Mouse (Mus musculus) limb, embryonic 15.5 days (tissue): ENCODE data around the gene Irf9. TPM values are rescaled to one million over a fixed set of nuclear protein-coding genes. Genes with fewer than 3 reads are reported as not detected.

Experiments used
- ATAC-seq: fragments of 200-750 bp; cut with Nextera tagmentation; 2 replicates; pipeline ENCODE4 v1.8.0; 2017; ENCODE audit warnings: low read depth, moderate TSS enrichment; ENCODE audit not compliant: insufficient number of reproducible peaks, low FRiP score, low TSS enrichment
- H3K27ac ChIP-seq: fragments of 300-500 bp; sonication (generic); 2 replicates; pipeline ENCODE4 v1.5.1; 2015; ENCODE audit warnings: moderate library complexity, mild to moderate bottlenecking, inconsistent platforms
- H3K27me3 ChIP-seq: fragments of 300-500 bp; sonication (generic); 2 replicates; pipeline ENCODE4 v1.6.1; 2015; ENCODE audit warnings: inconsistent platforms
- H3K36me3 ChIP-seq: fragments of 300-500 bp; sonication (generic); 2 replicates; pipeline ENCODE4 v1.6.1; 2015; ENCODE audit warnings: inconsistent platforms
- H3K4me1 ChIP-seq: fragments of 300-500 bp; sonication (generic); 2 replicates; pipeline ENCODE4 v1.6.1; 2015; ENCODE audit warnings: inconsistent platforms
- H3K4me2 ChIP-seq: fragments of 300-500 bp; sonication (generic); 2 replicates; pipeline ENCODE4 v1.6.1; 2015; ENCODE audit warnings: mild to moderate bottlenecking, inconsistent platforms
- H3K4me3 ChIP-seq: fragments of 300-500 bp; sonication (generic); 2 replicates; pipeline ENCODE4 v1.5.1; 2015; ENCODE audit warnings: mild to moderate bottlenecking, inconsistent platforms
- H3K9ac ChIP-seq: fragments of 300-500 bp; sonication (generic); 2 replicates; pipeline ENCODE4 v1.6.1; 2015; ENCODE audit warnings: inconsistent platforms
- H3K9me3 ChIP-seq: fragments of 300-500 bp; sonication (generic); 2 replicates; pipeline ENCODE4 v1.6.1; 2016; ENCODE audit warnings: inconsistent platforms
- WGBS: fragments of 180-500 bp; shearing (Covaris S2); methylation state at CpG from one replicate; pipeline ENCODE4 v1.1.7; 2015; 5-methylcytosine and 5-hydroxymethylcytosine counted together
- polyA plus RNA-seq: library from polyadenylated mRNA; unstranded; fragments of >200 nt; fragmentation: Nextera tagmentation; extraction: Ambion mirVana; gene quantifications from 2 replicates; pipeline ENCODE4 v1.2.1, GENCODE M21; 2015

Irf9 gene
- polyA plus RNA-seq, 1 experiment from 2014 or later = 13.7 TPM

DNA sequence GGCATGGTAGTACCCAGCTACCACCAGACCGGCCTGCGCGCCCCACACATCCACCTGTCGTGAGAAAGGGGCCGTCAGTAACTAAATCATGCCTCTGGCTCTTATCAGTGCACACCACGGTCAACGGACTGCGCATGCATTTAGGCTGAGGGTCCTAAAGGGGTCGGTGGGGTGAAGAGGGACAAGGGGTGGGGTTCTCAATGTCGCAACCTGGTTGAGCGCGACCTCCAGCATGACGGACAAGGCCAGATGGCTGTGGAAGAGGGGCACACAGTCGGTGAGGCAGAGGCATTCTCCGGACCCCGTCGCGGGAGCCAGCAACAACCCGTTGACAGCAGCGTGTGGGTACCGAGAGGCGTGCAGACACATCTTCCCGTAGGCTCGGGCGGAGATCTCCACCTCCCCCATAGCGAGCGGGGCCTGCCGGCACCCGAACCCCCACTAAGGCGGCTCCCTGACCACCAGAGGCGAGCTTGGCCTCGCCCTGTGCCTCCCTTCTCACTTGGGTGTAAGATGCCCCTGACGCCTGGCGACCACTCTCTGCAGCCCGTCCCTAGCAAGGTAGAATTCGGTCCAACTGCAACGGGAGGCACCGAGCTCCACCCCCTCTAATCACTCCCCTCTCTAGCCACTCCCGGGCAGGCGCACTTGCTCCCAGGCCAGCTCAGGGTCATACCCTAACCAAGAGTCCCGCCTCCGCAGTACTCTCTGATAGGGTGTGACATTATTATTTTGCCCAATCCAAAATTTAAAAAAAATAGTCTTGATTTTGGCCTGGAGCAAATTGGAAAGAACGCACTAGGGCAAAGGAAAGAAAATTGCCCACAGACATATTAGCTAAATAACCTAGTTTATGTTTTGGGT lies 18.4 kb upstream of the Irf9 start, which contains the start of gene Emc9:
Gene Emc9, minus strand, starts transcription at position 601 of the 864 bp plus-strand sequence.
- H3K36me3 ChIP-seq = peaks cover 38% of the 10 kb centered on the region
- no peaks in the 10 kb centered on the region for H3K27me3 ChIP-seq
- 3% methylated on average over 38 of the region's 43 CpGs for WGBS
- peak within 1 kb of the TSS; percentile 51 for H3K4me3 ChIP-seq
- peaks cover 19% of the 10 kb centered on the region for H3K4me1 ChIP-seq
- H3K9ac ChIP-seq = peak within 1 kb of the TSS; percentile 26
- H3K27ac ChIP-seq = 0 out of 2 replicates have a peak within 1 kb of the TSS, but pooled peaks have one; percentile 19
- H3K4me2 ChIP-seq = peak within 1 kb of the TSS; percentile 86
- H3K9me3 ChIP-seq = no peaks in the 10 kb centered on the region
- ATAC-seq = peak; percentile 53; the same call in 1 of the 2 replicates

DNA sequence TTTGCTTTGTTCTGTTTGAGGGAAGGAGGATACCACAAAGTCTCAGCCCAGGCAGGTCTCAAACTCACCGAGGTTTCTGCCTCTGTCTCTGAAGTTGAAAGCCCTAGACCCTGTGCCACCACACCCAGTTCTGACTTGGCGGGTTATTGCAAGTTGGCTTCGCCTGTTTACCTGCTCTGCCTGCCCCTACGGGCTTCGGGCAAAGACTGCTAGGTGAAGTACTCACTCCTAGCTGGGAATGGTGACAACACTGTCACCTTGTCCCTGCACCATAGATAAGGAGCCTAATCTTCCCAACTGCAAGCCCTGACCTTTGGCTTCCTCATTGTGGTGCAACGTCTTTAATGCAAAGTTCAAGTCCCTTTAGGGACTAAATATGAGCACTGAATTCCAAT lies 17.8 kb upstream of the Irf9 start:
- Histone ChIP-seq H3K4me3 (peak overlapping the region; percentile 51; the same call in 1 of the 2 replicates), H3K9me3 (no peaks in the 10 kb centered on the region), H3K9ac (no peak overlapping the region)

DNA sequence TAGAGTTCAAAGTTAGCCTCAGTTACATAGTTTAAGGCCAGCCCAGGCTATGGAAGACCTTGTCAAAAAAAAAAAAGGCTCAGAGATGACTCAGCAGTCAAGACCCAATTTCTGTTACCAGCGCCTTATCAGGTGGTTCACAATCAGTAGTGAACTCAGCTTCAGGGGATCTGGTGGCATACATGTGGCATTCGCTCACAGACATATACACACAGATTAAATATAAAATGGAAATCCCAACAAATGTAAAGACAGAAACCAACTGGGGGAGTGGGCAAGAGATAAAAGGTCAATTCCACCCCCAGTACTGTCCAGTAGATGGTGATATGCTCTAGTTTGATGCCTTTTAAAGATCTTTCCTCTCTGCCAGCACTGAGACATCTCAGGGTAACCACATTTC lies 17.2 kb upstream of the Irf9 start:
- 92% methylated on average over 2 of the region's 2 CpGs for WGBS
- ATAC-seq = no peak
- no peak overlapping the region for H3K4me3 ChIP-seq

More for the DNA sequence above, 17.8 kb upstream of the Irf9 start:
- Histone ChIP-seq H3K4me1 (peaks cover 23% of the 10 kb centered on the region), H3K27me3 (no peaks in the 10 kb centered on the region), H3K36me3 (peaks cover 32% of the 10 kb centered on the region), H3K4me2 (peak overlapping the region; percentile 86), H3K27ac (no peak overlapping the region)
- 49% methylated on average over 6 of the region's 6 CpGs for WGBS
- ATAC-seq = no peak

DNA sequence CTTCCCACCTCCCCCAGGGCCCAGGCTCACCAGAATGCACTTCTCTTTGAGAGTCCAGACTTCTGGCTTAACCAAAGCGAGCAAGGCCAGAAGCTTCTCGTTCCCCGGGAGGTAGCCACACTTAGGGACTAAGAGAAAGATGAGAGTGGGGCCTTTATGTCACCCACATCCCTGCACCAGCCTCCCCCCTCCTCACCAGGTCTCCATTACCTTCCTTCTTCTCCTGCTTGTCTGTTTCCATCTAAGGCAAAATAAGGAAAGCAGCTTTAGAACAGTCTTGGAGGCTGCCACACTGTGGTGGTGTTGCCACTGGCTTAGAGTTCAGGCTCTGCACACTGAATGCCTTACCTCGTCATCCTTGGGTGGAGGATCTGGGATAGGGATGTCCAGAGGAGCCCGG lies 14.1 kb upstream of the Irf9 start:
- ATAC-seq = no peak
- peaks cover 26% of the 10 kb centered on the region for H3K36me3 ChIP-seq
- H3K9me3 ChIP-seq = no peaks in the 10 kb centered on the region
- no peak overlapping the region for H3K27ac ChIP-seq
- no peaks in the 10 kb centered on the region for H3K27me3 ChIP-seq
- H3K4me1 ChIP-seq = peaks cover 41% of the 10 kb centered on the region
- H3K4me2 ChIP-seq = no peak overlapping the region
- H3K4me3 ChIP-seq = no peak overlapping the region
- H3K9ac ChIP-seq = no peak overlapping the region
- 94% methylated on average over 5 of the region's 5 CpGs for WGBS

More for the DNA sequence above, 17.2 kb upstream of the Irf9 start:
- H3K27ac ChIP-seq = no peak overlapping the region
- peaks cover 26% of the 10 kb centered on the region for H3K36me3 ChIP-seq
- no peak overlapping the region for H3K4me2 ChIP-seq
- no peaks in the 10 kb centered on the region for H3K9me3 ChIP-seq
- H3K9ac ChIP-seq = no peak overlapping the region
- peaks cover 23% of the 10 kb centered on the region for H3K4me1 ChIP-seq
- no peaks in the 10 kb centered on the region for H3K27me3 ChIP-seq

DNA sequence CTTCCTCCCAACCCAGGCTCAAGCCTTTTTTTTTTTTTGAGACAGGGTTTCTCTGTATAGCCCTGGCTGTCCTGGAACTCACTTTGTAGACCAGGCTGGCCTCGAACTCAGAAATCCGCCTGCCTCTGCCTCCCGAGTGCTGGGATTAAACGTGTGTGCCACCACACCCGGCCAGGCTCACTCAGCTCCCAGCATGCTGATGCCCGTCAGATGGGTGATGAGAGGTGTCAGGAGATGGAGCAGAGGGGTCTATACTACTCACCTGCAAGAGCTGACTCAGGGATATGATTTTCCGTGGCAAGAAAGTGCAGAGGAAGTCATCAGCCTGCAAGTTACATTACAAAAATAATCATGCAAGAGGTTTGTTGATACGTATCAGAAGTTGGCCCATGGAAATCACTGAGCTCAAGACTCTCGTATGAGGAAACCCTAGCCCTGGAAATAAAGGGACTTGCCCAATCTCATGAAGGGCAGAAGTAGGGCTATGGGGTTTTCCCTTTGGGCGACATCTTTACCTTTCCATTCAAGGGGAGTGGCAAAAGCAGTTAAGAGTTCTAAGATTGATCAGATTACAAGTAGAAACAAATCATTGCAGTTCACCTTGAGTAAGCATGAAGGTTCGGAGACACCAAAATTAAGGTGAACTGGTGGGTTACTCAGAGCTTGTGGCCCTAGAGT lies 13.5 kb upstream of the Irf9 start:
- no peak for ATAC-seq
- H3K4me2 ChIP-seq = peak overlapping the region; percentile 88
- H3K27me3 ChIP-seq = no peaks in the 10 kb centered on the region
- peaks cover 33% of the 10 kb centered on the region for H3K36me3 ChIP-seq
- H3K9me3 ChIP-seq = no peaks in the 10 kb centered on the region
- H3K9ac ChIP-seq = peak overlapping the region; percentile 51; the same call in 1 of the 2 replicates
- H3K4me1 ChIP-seq = peaks cover 37% of the 10 kb centered on the region
- peak overlapping the region; percentile 97 for H3K27ac ChIP-seq
- peak overlapping the region; percentile 79 for H3K4me3 ChIP-seq
- WGBS = 77% methylated on average over 11 of the region's 11 CpGs

DNA sequence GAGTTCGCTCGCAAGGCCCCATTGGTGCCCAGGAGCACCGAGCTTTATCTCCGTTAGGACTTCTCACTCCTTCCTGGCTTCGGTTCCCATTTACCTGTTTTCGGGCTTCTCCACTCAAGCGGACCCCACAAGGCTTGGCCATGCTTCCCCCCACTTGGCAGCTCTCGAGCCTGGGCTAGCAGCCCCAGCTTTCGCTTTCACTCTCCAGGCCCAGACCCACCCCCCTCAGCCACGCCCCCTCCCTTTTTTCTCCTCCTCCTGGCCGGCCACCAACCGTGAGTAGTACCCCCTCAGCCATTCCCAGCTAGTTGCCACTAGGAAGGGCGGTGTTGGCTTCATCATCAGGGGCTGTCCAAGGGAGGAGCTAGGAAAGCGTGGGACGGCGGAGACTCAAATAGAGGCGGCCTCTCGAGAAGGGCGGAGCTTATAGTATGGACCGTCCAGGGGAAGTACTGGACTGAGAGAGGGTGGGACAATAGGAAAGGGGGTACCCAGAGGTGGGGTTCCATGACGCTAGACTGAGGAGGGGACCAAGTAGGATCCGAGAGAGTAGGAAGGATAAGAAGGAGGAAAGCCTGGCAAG lies 12.5 kb upstream of the Irf9 start, which contains the start of gene Psme2:
Gene Psme2, minus strand, starts transcription at position 366 of the 583 bp plus-strand sequence.
- peaks cover 42% of the 10 kb centered on the region for H3K36me3 ChIP-seq
- H3K27ac ChIP-seq = peak within 1 kb of the TSS; percentile 97
- H3K4me1 ChIP-seq = peaks cover 28% of the 10 kb centered on the region
- no peaks in the 10 kb centered on the region for H3K9me3 ChIP-seq
- H3K4me3 ChIP-seq = peak within 1 kb of the TSS; percentile 79
- peak within 1 kb of the TSS; percentile 68 for H3K9ac ChIP-seq
- under 1% methylated on average over 22 of the region's 22 CpGs for WGBS
- H3K27me3 ChIP-seq = no peaks in the 10 kb centered on the region
- peak within 1 kb of the TSS; percentile 88 for H3K4me2 ChIP-seq
- peak; percentile 94 for ATAC-seq

DNA sequence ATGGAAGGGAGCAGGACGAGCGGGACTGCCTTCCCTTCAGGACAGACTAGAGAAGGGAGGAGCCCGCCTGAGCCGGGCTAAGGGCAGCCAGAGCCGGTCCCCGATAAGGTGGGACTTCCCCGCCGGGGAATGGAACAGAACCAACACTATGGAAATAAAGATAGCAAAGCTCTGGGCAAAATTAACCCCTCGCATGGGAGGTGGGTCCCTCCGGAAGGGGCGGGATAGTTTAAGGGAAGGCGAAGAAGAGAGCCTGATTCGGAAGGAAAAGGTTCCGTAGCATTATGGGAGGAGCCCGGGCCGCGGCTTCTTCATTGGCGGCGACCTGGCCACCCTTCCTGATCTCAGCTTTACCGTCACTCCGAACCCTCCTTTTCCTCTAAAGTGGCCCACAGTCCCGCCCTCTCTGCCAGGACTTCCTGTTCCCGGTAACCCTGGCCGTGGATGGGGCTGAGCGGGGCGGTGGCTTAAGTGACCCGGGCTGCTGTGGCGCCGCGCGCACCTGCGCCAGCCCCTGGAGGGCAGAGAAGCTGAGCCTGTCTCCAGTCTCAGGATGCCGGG lies 12.0 kb upstream of the Irf9 start, which contains the start of gene Rnf31:
Gene Rnf31, plus strand, starts transcription at position 378 of the 561 bp plus-strand sequence.
- Histone ChIP-seq H3K36me3 (peaks cover 48% of the 10 kb centered on the region), H3K4me3 (peak within 1 kb of the TSS; percentile 79), H3K4me2 (peak within 1 kb of the TSS; percentile 88), H3K9ac (peak within 1 kb of the TSS; percentile 68), H3K27me3 (no peaks in the 10 kb centered on the region), H3K9me3 (no peaks in the 10 kb centered on the region), H3K4me1 (peaks cover 28% of the 10 kb centered on the region), H3K27ac (peak within 1 kb of the TSS; percentile 97)
- peak; percentile 89 for ATAC-seq
- under 1% methylated on average over 33 of the region's 33 CpGs for WGBS

GRCm38 (mm10) chr14:55592226-55592625 lies 11.1 kb upstream of the Irf9 start:
- H3K9me3 ChIP-seq = no peaks in the 10 kb centered on the region
- 2% methylated on average over 16 of the region's 16 CpGs for WGBS
- peaks cover 28% of the 10 kb centered on the region for H3K4me1 ChIP-seq
- H3K4me3 ChIP-seq = peak overlapping the region; percentile 79
- H3K9ac ChIP-seq = peak overlapping the region; percentile 68
- peaks cover 52% of the 10 kb centered on the region for H3K36me3 ChIP-seq
- H3K4me2 ChIP-seq = peak overlapping the region; percentile 88
- no peaks in the 10 kb centered on the region for H3K27me3 ChIP-seq
- ATAC-seq = no peak
- H3K27ac ChIP-seq = peak overlapping the region; percentile 97

GRCm38 (mm10) chr14:55596036-55596690 lies 7.2 kb upstream of the Irf9 start:
- ATAC-seq = no peak
- Histone ChIP-seq H3K27me3 (no peaks in the 10 kb centered on the region), H3K9me3 (no peaks in the 10 kb centered on the region), H3K4me1 (peaks cover 18% of the 10 kb centered on the region), H3K4me2 (no peak overlapping the region), H3K36me3 (peaks cover 68% of the 10 kb centered on the region), H3K4me3 (no peak overlapping the region), H3K9ac (no peak overlapping the region), H3K27ac (no peak overlapping the region)
- 84% methylated on average over 13 of the region's 13 CpGs for WGBS

- H3K4me2 ChIP-seq = no peak overlapping the region
- H3K9ac ChIP-seq = no peak overlapping the region
- H3K27me3 ChIP-seq = no peaks in the 10 kb centered on the region
- H3K9me3 ChIP-seq = no peaks in the 10 kb centered on the region
- ATAC-seq = no peak
- 92% methylated on average over 21 of the region's 21 CpGs for WGBS
- peaks cover 10% of the 10 kb centered on the region; the same call in 1 of the 2 replicates for H3K4me1 ChIP-seq
- no peak overlapping the region for H3K4me3 ChIP-seq
- peaks cover 87% of the 10 kb centered on the region for H3K36me3 ChIP-seq
- H3K27ac ChIP-seq = no peak overlapping the region
These were observed 4.6 kb upstream of the Irf9 start for GRCm38 (mm10) chr14:55598521-55599390.
